In genomic region chr11:106364712-106365111, GRCm38 (mm10) we compare ENCODE assay signal across 9 mouse cellular contexts. TPM values are rescaled to one million over a fixed set of nuclear protein-coding genes. Genes with fewer than 3 reads are reported as not detected.
DNase-seq lines count a peak whose midpoint lies in the region; ATAC-seq and TF ChIP-seq lines count a peak whose summit lies in the region.
"Had no signal": no experiment of that assay in that cellular context is flagged by ENCODE, and none has a peak within 500 bp of the region (broad histone marks: within the 10 kb centered on the region; RNA-seq: fewer than 3 reads in every experiment).

No protein-coding gene starts in this region.

- TF ChIP-seq CTCF in heart, postnatal 0 days (IDR thresholded peaks at IDR 0.05; ENCODE audit: low read depth) = no peak

- peaks cover 27% of the 10 kb centered on the region for H3K4me1 ChIP-seq in midbrain, embryonic 10.5 days
- no peaks in the 10 kb centered on the region for H3K4me1 ChIP-seq in midbrain, embryonic 15.5 days
- H3K4me1 ChIP-seq in heart, postnatal 0 days (ENCODE audit: control insufficient read depth, insufficient read depth) = peaks cover 17% of the 10 kb centered on the region; the same call in 1 of the 2 replicates
- H3K4me1 ChIP-seq in midbrain, embryonic 13.5 days (replicated peaks) = peaks cover 15% of the 10 kb centered on the region

- no peaks in the 10 kb centered on the region for H3K27me3 ChIP-seq in midbrain, embryonic 10.5 days (ENCODE audit: low read depth, poor library complexity, severe bottlenecking)
- H3K27me3 ChIP-seq in midbrain, embryonic 15.5 days (replicated peaks) = no peaks in the 10 kb centered on the region
- no peaks in the 10 kb centered on the region for H3K27me3 ChIP-seq in heart, postnatal 0 days (ENCODE audit: control insufficient read depth, insufficient read depth, low read length)
- no peaks in the 10 kb centered on the region for H3K27me3 ChIP-seq in midbrain, embryonic 13.5 days
- H3K27me3 ChIP-seq: liver, embryonic 13.5 days had no signal

- TF ChIP-seq EP300 in heart, postnatal 0 days (IDR thresholded peaks at IDR 0.05; ENCODE audit: low read depth) = no peak

- H3K4me3 ChIP-seq in midbrain, embryonic 10.5 days = peak overlapping the region; percentile 31
- H3K4me3 ChIP-seq in midbrain, embryonic 15.5 days = no peak overlapping the region
- H3K4me3 ChIP-seq in heart, postnatal 0 days (ENCODE audit: low read depth, low read length) = no peak overlapping the region
- H3K4me3 ChIP-seq in midbrain, embryonic 13.5 days (replicated peaks) = no peak overlapping the region
- H3K4me3 ChIP-seq: liver, embryonic 13.5 days had no signal

- no peaks in the 10 kb centered on the region for H3K9me3 ChIP-seq in midbrain, embryonic 10.5 days (replicated peaks)
- no peaks in the 10 kb centered on the region for H3K9me3 ChIP-seq in midbrain, embryonic 15.5 days
- no peaks in the 10 kb centered on the region for H3K9me3 ChIP-seq in heart, postnatal 0 days (replicated peaks; ENCODE audit: control insufficient read depth, low read length)
- no peaks in the 10 kb centered on the region for H3K9me3 ChIP-seq in midbrain, embryonic 13.5 days
- H3K9me3 ChIP-seq: liver, embryonic 13.5 days had no signal

- 7% methylated on average over 11 of the region's 11 CpGs for WGBS in midbrain, embryonic 10.5 days
- 6% methylated on average over 11 of the region's 11 CpGs for WGBS in midbrain, embryonic 15.5 days
- 15% methylated on average over 11 of the region's 11 CpGs for WGBS in heart, postnatal 0 days
- WGBS in midbrain, embryonic 13.5 days = 6% methylated on average over 11 of the region's 11 CpGs

- no peak for ATAC-seq in midbrain, embryonic 15.5 days (replicated peaks)
- peak; percentile 76 for ATAC-seq in heart, postnatal 0 days (ENCODE audit: insufficient read depth, low read depth)
- ATAC-seq in midbrain, embryonic 13.5 days = peak; percentile 72

- peak; percentile 28 to 54 for DNase-seq in adrenal gland, postnatal 36 days
- DNase-seq in adrenal gland, postnatal 25 days = no peak
- peak; percentile 49 for DNase-seq in midbrain, embryonic 10.5 days (ENCODE audit: low spot score)
- DNase-seq in heart, postnatal 0 days (ENCODE audit: low spot score) = no peak
- no peak for DNase-seq in liver
- DNase-seq in adrenal gland, adult 8-10 months = no peak
- DNase-seq: liver, embryonic 13.5 days had no signal

- H3K4me2 ChIP-seq in midbrain, embryonic 15.5 days = no peak overlapping the region
- peak overlapping the region; percentile 48 for H3K4me2 ChIP-seq in heart, postnatal 0 days (ENCODE audit: low read depth, low read length)
- peak overlapping the region; percentile 30 for H3K4me2 ChIP-seq in midbrain, embryonic 13.5 days (replicated peaks)
- H3K4me2 ChIP-seq: liver, embryonic 13.5 days had no signal

- H3K9ac ChIP-seq in midbrain, embryonic 15.5 days = no peak overlapping the region
- peak overlapping the region; percentile 41; the same call in 1 of the 2 replicates for H3K9ac ChIP-seq in heart, postnatal 0 days (replicated peaks; ENCODE audit: low read depth, low read length)
- H3K9ac ChIP-seq in midbrain, embryonic 13.5 days (replicated peaks) = no peak overlapping the region
- H3K9ac ChIP-seq: liver, embryonic 13.5 days had no signal

- peak overlapping the region; percentile 80 for H3K27ac ChIP-seq in midbrain, embryonic 10.5 days (replicated peaks)
- H3K27ac ChIP-seq in midbrain, embryonic 15.5 days = no peak overlapping the region
- H3K27ac ChIP-seq in heart, postnatal 0 days (ENCODE audit: low read depth) = peak overlapping the region; percentile 49; the same call in 1 of the 2 replicates
- no peak overlapping the region for H3K27ac ChIP-seq in midbrain, embryonic 13.5 days
- H3K27ac ChIP-seq: liver, embryonic 13.5 days had no signal

- H3K36me3 ChIP-seq in midbrain, embryonic 10.5 days = no peaks in the 10 kb centered on the region
- H3K36me3 ChIP-seq in midbrain, embryonic 15.5 days (replicated peaks) = no peaks in the 10 kb centered on the region
- H3K36me3 ChIP-seq in heart, postnatal 0 days (replicated peaks; ENCODE audit: control insufficient read depth, insufficient read depth, low read length) = no peaks in the 10 kb centered on the region
- H3K36me3 ChIP-seq in midbrain, embryonic 13.5 days = no peaks in the 10 kb centered on the region
- H3K36me3 ChIP-seq: liver, embryonic 13.5 days had no signal

RNA-seq across cellular contexts. Expression of gene Prr29, which starts 0.6 kb away (rescaled TPM):
- not detected for total RNA-seq in adrenal gland, postnatal 36 days (2021)
- total RNA-seq in adrenal gland, postnatal 25 days (2021) = not detected in 2 replicates
- 0.10 TPM in 1 of 2 replicates, not detected in the other for polyA plus RNA-seq in midbrain, embryonic 10.5 days (2016; fragmentation: Nextera tagmentation; extraction: Ambion mirVana)
- polyA plus RNA-seq in midbrain, embryonic 15.5 days (2015; fragmentation: Nextera tagmentation; extraction: Ambion mirVana) = not detected in 2 replicates
- 0.50 TPM in 1 of 2 replicates, not detected in the other for total RNA-seq in heart, postnatal 0 days (2014; rRNA removed; ENCODE audit: low replicate concordance)
- 0.49 and 0.55 TPM in 2 replicates for polyA plus RNA-seq in heart, postnatal 0 days (2015; fragmentation: Nextera tagmentation; extraction: Ambion mirVana)
- not detected in 2 replicates for polyA plus RNA-seq in midbrain, embryonic 13.5 days (2015; fragmentation: Nextera tagmentation; extraction: Ambion mirVana)
- under 1 TPM in 1 of 4 experiments, not detected in 3; 0.65 TPM for total RNA-seq in adrenal gland, adult 8-10 months (2022)
- polyA plus RNA-seq: liver, embryonic 13.5 days had no signal

RNA-seq across cellular contexts. Expression of gene Scn4a, which starts 11.6 kb away (rescaled TPM):
- total RNA-seq in adrenal gland, postnatal 36 days (2021) = under 1 TPM in 1 of 2 experiments, not detected in 1; 0.10 TPM
- 0.03 TPM in 1 of 2 replicates, not detected in the other for total RNA-seq in adrenal gland, postnatal 25 days (2021)
- 0.10 and 0.15 TPM in 2 replicates for polyA plus RNA-seq in midbrain, embryonic 10.5 days (2016; fragmentation: Nextera tagmentation; extraction: Ambion mirVana)
- polyA plus RNA-seq in midbrain, embryonic 15.5 days (2015; fragmentation: Nextera tagmentation; extraction: Ambion mirVana) = not detected in 2 replicates
- total RNA-seq in heart, postnatal 0 days (2014; rRNA removed; ENCODE audit: low replicate concordance) = 0.70 and 0.76 TPM in 2 replicates
- polyA plus RNA-seq in heart, postnatal 0 days (2015; fragmentation: Nextera tagmentation; extraction: Ambion mirVana) = 0.23 and 0.51 TPM in 2 replicates
- polyA plus RNA-seq in midbrain, embryonic 13.5 days (2015; fragmentation: Nextera tagmentation; extraction: Ambion mirVana) = 0.05 TPM in 1 of 2 replicates, not detected in the other
- total RNA-seq in adrenal gland, adult 8-10 months (2022) = under 1 TPM in 3 of 4 experiments, not detected in 1; 0.06 to 0.43 (median 0.07) TPM

RNA-seq across cellular contexts. Expression of gene Icam2, which starts 23.2 kb away (rescaled TPM):
- 10 to 100 TPM; 14.1 to 14.7 TPM for total RNA-seq in adrenal gland, postnatal 36 days (2021)
- total RNA-seq in adrenal gland, postnatal 25 days (2021) = 16.4 and 17.6 TPM in 2 replicates
- 13.4 and 15.0 TPM in 2 replicates for polyA plus RNA-seq in midbrain, embryonic 10.5 days (2016; fragmentation: Nextera tagmentation; extraction: Ambion mirVana)
- 18.2 and 19.1 TPM in 2 replicates for polyA plus RNA-seq in midbrain, embryonic 15.5 days (2015; fragmentation: Nextera tagmentation; extraction: Ambion mirVana)
- 66.6 and 76.3 TPM in 2 replicates for total RNA-seq in heart, postnatal 0 days (2014; rRNA removed; ENCODE audit: low replicate concordance)
- polyA plus RNA-seq in heart, postnatal 0 days (2015; fragmentation: Nextera tagmentation; extraction: Ambion mirVana) = 72.9 and 74.9 TPM in 2 replicates
- polyA plus RNA-seq in midbrain, embryonic 13.5 days (2015; fragmentation: Nextera tagmentation; extraction: Ambion mirVana) = 8.5 and 10.7 TPM in 2 replicates
- total RNA-seq in adrenal gland, adult 8-10 months (2022) = 10 to 100 TPM; 10.0 to 15.8 (median 13.6) TPM

RNA-seq across cellular contexts. Expression of gene Cd79b, which starts 50.1 kb away (rescaled TPM):
- 1 to 10 TPM in 1 of 2 experiments, under 1 TPM in 1; 0.33 to 1.2 TPM for total RNA-seq in adrenal gland, postnatal 36 days (2021)
- 1.0 and 1.4 TPM in 2 replicates for total RNA-seq in adrenal gland, postnatal 25 days (2021)
- polyA plus RNA-seq in midbrain, embryonic 10.5 days (2016; fragmentation: Nextera tagmentation; extraction: Ambion mirVana) = 0.99 TPM in 2 replicates
- polyA plus RNA-seq in midbrain, embryonic 15.5 days (2015; fragmentation: Nextera tagmentation; extraction: Ambion mirVana) = 1.1 and 1.4 TPM in 2 replicates
- 0.19 and 2.2 TPM in 2 replicates for total RNA-seq in heart, postnatal 0 days (2014; rRNA removed; ENCODE audit: low replicate concordance)
- 1.2 and 1.3 TPM in 2 replicates for polyA plus RNA-seq in heart, postnatal 0 days (2015; fragmentation: Nextera tagmentation; extraction: Ambion mirVana)
- 0.50 and 0.66 TPM in 2 replicates for polyA plus RNA-seq in midbrain, embryonic 13.5 days (2015; fragmentation: Nextera tagmentation; extraction: Ambion mirVana)
- 1 to 10 TPM; 1.2 to 2.3 (median 1.6) TPM for total RNA-seq in adrenal gland, adult 8-10 months (2022)

Comparison
In these comparisons a context has a peak if more than half of its experiments do, and no peak if none do; other contexts are left out.
1. DNase-seq: peak in adrenal gland, postnatal 36 days (2 of 2) and midbrain, embryonic 10.5 days (single experiment); none in adrenal gland, postnatal 25 days (single experiment), heart, postnatal 0 days (single experiment), liver (single experiment) and adrenal gland, adult 8-10 months (single experiment).
2. H3K27ac ChIP-seq: peak in midbrain, embryonic 10.5 days (single experiment) and heart, postnatal 0 days (single experiment); none in midbrain, embryonic 15.5 days (single experiment) and midbrain, embryonic 13.5 days (single experiment).